Comparison of ENCODE assay signal across 11 mouse cellular contexts in the genomic region with DNA sequence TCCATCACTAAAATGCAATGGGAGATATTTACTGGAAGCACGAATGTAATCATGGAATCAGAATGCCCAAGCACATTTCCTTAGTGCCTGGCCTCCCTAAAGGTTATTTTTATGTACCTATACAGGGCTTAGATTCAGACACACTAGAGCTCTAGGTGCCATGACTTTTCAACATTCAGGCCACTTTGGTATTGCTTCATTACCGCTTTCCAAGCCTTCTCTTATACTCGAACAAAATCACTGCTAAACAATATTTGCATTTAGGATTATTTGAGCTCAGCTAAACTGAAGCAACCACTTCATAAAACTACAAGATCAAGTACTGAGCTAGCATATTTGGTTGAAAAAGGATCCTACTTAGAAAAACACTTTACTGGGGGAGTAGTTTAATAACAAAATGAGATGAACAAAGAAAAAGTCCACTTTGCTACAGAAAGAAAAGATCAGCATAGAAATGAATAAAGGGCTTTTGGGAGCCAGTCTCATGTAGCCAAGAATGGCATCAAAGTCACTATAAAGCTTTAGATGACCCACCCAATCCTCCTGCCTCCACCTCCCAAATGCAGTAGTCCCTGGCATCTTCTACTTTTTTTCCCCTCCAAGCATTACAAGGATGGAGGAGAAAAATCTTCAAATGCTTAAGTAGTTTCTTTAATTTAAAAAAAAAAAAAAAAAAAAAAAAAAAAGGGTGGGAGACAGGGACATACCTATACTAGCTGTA. TPM values are rescaled to one million over a fixed set of nuclear protein-coding genes. Genes with fewer than 3 reads are reported as not detected.
DNase-seq lines count a peak whose midpoint lies in the region; ATAC-seq and TF ChIP-seq lines count a peak whose summit lies in the region.
"Had no signal": no experiment of that assay in that cellular context is flagged by ENCODE, and none has a peak within 500 bp of the region (broad histone marks: within the 10 kb centered on the region; RNA-seq: fewer than 3 reads in every experiment).

No protein-coding gene starts in this region.

- no peak for TF ChIP-seq EP300 in heart, postnatal 0 days (IDR thresholded peaks at IDR 0.05; ENCODE audit: low read depth)

- peaks cover 36% of the 10 kb centered on the region for H3K4me1 ChIP-seq in heart, postnatal 0 days (ENCODE audit: control insufficient read depth, insufficient read depth)
- H3K4me1 ChIP-seq in midbrain, embryonic 11.5 days (ENCODE audit: control insufficient read depth, insufficient read depth, low read length) = peaks cover 14% of the 10 kb centered on the region; the same call in 1 of the 2 replicates
- H3K4me1 ChIP-seq in midbrain, embryonic 14.5 days (ENCODE audit: control insufficient read depth, insufficient read depth, low read length) = peaks cover 47% of the 10 kb centered on the region
- peaks cover 11% of the 10 kb centered on the region for H3K4me1 ChIP-seq in intestine, embryonic 16.5 days (ENCODE audit: control insufficient read depth, insufficient read depth, low read length)
- peaks cover 13% of the 10 kb centered on the region; the same call in 1 of the 2 replicates for H3K4me1 ChIP-seq in stomach, embryonic 15.5 days

- WGBS in heart, postnatal 0 days = 27% methylated on average over 3 of the region's 3 CpGs
- 65% methylated on average over 3 of the region's 3 CpGs for WGBS in midbrain, embryonic 11.5 days
- 66% methylated on average over 3 of the region's 3 CpGs for WGBS in midbrain, embryonic 14.5 days
- 47% methylated on average over 3 of the region's 3 CpGs for WGBS in intestine, embryonic 16.5 days
- WGBS in stomach, embryonic 15.5 days = 44% methylated on average over 3 of the region's 3 CpGs

- no peak for TF ChIP-seq CTCF in heart, postnatal 0 days (IDR thresholded peaks at IDR 0.05; ENCODE audit: low read depth)

- peak overlapping the region; percentile 19; the same call in 1 of the 2 replicates for H3K4me2 ChIP-seq in heart, postnatal 0 days (ENCODE audit: low read depth, low read length)
- H3K4me2 ChIP-seq in midbrain, embryonic 11.5 days = no peak overlapping the region
- H3K4me2 ChIP-seq in midbrain, embryonic 14.5 days (ENCODE audit: low read length) = no peak overlapping the region
- H3K4me2 ChIP-seq in intestine, embryonic 16.5 days (ENCODE audit: low read depth, low read length) = peak overlapping the region; percentile 25; the same call in 1 of the 2 replicates
- H3K4me2 ChIP-seq in stomach, embryonic 15.5 days = peak overlapping the region; percentile 19; the same call in 1 of the 2 replicates

- DNase-seq in heart, postnatal 0 days (ENCODE audit: low spot score) = no peak
- DNase-seq in heart, postnatal 36 days = no peak
- DNase-seq in midbrain, embryonic 11.5 days (ENCODE audit: low spot score, missing footprints) = peak; percentile 84
- no peak for DNase-seq in midbrain, embryonic 14.5 days
- DNase-seq in spleen, postnatal 4 days (ENCODE audit: low spot score in 2 of 2) = no peak
- no peak for DNase-seq in urinary bladder, adult 18-20 months (ENCODE audit: low spot score in 2 of 2)
- DNase-seq: adrenal gland, postnatal 10 days; cerebellum, adult 2 months; lung, postnatal 10 days had no signal

- H3K27ac ChIP-seq in heart, postnatal 0 days (ENCODE audit: low read depth) = peak overlapping the region; percentile 5; the same call in 1 of the 2 replicates
- no peak overlapping the region for H3K27ac ChIP-seq in midbrain, embryonic 11.5 days (ENCODE audit: low read depth, low read length)
- H3K27ac ChIP-seq in midbrain, embryonic 14.5 days (replicated peaks; ENCODE audit: low read depth, low read length) = no peak overlapping the region
- no peak overlapping the region for H3K27ac ChIP-seq in intestine, embryonic 16.5 days (ENCODE audit: low read length)
- no peak overlapping the region for H3K27ac ChIP-seq in stomach, embryonic 15.5 days

- no peaks in the 10 kb centered on the region for H3K36me3 ChIP-seq in heart, postnatal 0 days (replicated peaks; ENCODE audit: control insufficient read depth, insufficient read depth, low read length)
- no peaks in the 10 kb centered on the region for H3K36me3 ChIP-seq in midbrain, embryonic 11.5 days (ENCODE audit: control insufficient read depth, insufficient read depth, low read length)
- H3K36me3 ChIP-seq in midbrain, embryonic 14.5 days (ENCODE audit: control insufficient read depth, insufficient read depth, low read length) = no peaks in the 10 kb centered on the region
- no peaks in the 10 kb centered on the region for H3K36me3 ChIP-seq in intestine, embryonic 16.5 days (ENCODE audit: control insufficient read depth, insufficient read depth, low read length)
- no peaks in the 10 kb centered on the region for H3K36me3 ChIP-seq in stomach, embryonic 15.5 days

- H3K27me3 ChIP-seq in heart, postnatal 0 days (ENCODE audit: control insufficient read depth, insufficient read depth, low read length) = no peaks in the 10 kb centered on the region
- no peaks in the 10 kb centered on the region for H3K27me3 ChIP-seq in midbrain, embryonic 11.5 days (ENCODE audit: control insufficient read depth, insufficient read depth, low read length)
- H3K27me3 ChIP-seq in midbrain, embryonic 14.5 days (ENCODE audit: control insufficient read depth, insufficient read depth, low read length) = no peaks in the 10 kb centered on the region
- no peaks in the 10 kb centered on the region for H3K27me3 ChIP-seq in intestine, embryonic 16.5 days (replicated peaks; ENCODE audit: control insufficient read depth, insufficient read depth, low read length)
- H3K27me3 ChIP-seq in stomach, embryonic 15.5 days (replicated peaks) = no peaks in the 10 kb centered on the region

- 0 out of 2 replicates have a peak overlapping the region, but pooled peaks have one; percentile 0 for H3K4me3 ChIP-seq in heart, postnatal 0 days (ENCODE audit: low read depth, low read length)
- H3K4me3 ChIP-seq in midbrain, embryonic 11.5 days (ENCODE audit: low read depth, low read length) = no peak overlapping the region
- no peak overlapping the region for H3K4me3 ChIP-seq in midbrain, embryonic 14.5 days (replicated peaks; ENCODE audit: low read depth, low read length)
- no peak overlapping the region for H3K4me3 ChIP-seq in intestine, embryonic 16.5 days (ENCODE audit: low read length)
- H3K4me3 ChIP-seq in stomach, embryonic 15.5 days (replicated peaks) = no peak overlapping the region

- intact Hi-C loops in heart, postnatal 36 days (cut with DNase I) = no loop called here

- no peaks in the 10 kb centered on the region for H3K9me3 ChIP-seq in heart, postnatal 0 days (replicated peaks; ENCODE audit: control insufficient read depth, low read length)
- no peaks in the 10 kb centered on the region for H3K9me3 ChIP-seq in midbrain, embryonic 11.5 days (ENCODE audit: control insufficient read depth, low read length)
- H3K9me3 ChIP-seq in midbrain, embryonic 14.5 days (ENCODE audit: control insufficient read depth, low read length) = no peaks in the 10 kb centered on the region
- H3K9me3 ChIP-seq in intestine, embryonic 16.5 days (ENCODE audit: control insufficient read depth, low read length) = no peaks in the 10 kb centered on the region
- H3K9me3 ChIP-seq in stomach, embryonic 15.5 days = no peaks in the 10 kb centered on the region

- no peak for ATAC-seq in heart, postnatal 0 days (ENCODE audit: insufficient read depth, low read depth)
- no peak for ATAC-seq in midbrain, embryonic 11.5 days (ENCODE audit: low FRiP score)
- no peak for ATAC-seq in midbrain, embryonic 14.5 days (ENCODE audit: low FRiP score, low TSS enrichment)
- no peak for ATAC-seq in intestine, embryonic 16.5 days
- ATAC-seq in stomach, embryonic 15.5 days (ENCODE audit: insufficient read depth, low FRiP score, low read depth) = no peak

- no peak overlapping the region for H3K9ac ChIP-seq in heart, postnatal 0 days (replicated peaks; ENCODE audit: low read depth, low read length)
- H3K9ac ChIP-seq in midbrain, embryonic 11.5 days (ENCODE audit: low read length) = no peak overlapping the region
- H3K9ac ChIP-seq in midbrain, embryonic 14.5 days (replicated peaks; ENCODE audit: low read length) = no peak overlapping the region
- H3K9ac ChIP-seq in intestine, embryonic 16.5 days (ENCODE audit: low read depth, low read length) = no peak overlapping the region
- no peak overlapping the region for H3K9ac ChIP-seq in stomach, embryonic 15.5 days

RNA-seq across cellular contexts. Expression of a gene that starts 5.2 kb away (rescaled TPM):
- total RNA-seq in heart, postnatal 0 days (2014; rRNA removed; ENCODE audit: low replicate concordance) = 56.7 and 97.9 TPM in 2 replicates
- polyA plus RNA-seq in heart, postnatal 0 days (2015; fragmentation: Nextera tagmentation; extraction: Ambion mirVana) = 123 and 125 TPM in 2 replicates
- 10 to 100 TPM; 45.5 TPM for total RNA-seq in heart, postnatal 36 days (2021)
- 473 and 513 TPM in 2 replicates for polyA plus RNA-seq in midbrain, embryonic 11.5 days (2014; fragmentation: Nextera tagmentation; extraction: Ambion mirVana)
- polyA plus RNA-seq in midbrain, embryonic 14.5 days (2014; fragmentation: Nextera tagmentation; extraction: Ambion mirVana) = 262 and 286 TPM in 2 replicates
- polyA plus RNA-seq in intestine, embryonic 16.5 days (2015; fragmentation: Nextera tagmentation; extraction: Ambion mirVana) = 264 and 282 TPM in 2 replicates
- 320 and 338 TPM in 2 replicates for polyA plus RNA-seq in stomach, embryonic 15.5 days (2015; fragmentation: Nextera tagmentation; extraction: Ambion mirVana)

Comparison
In these comparisons a context has a peak if more than half of its experiments do, and no peak if none do; other contexts are left out.
1. H3K4me2 ChIP-seq: peak in heart, postnatal 0 days (single experiment), intestine, embryonic 16.5 days (single experiment) and stomach, embryonic 15.5 days (single experiment); none in midbrain, embryonic 11.5 days (single experiment) and midbrain, embryonic 14.5 days (single experiment).